Mouse (Mus musculus): ENCODE data around the gene Zbtb18. TPM values are rescaled to one million over a fixed set of nuclear protein-coding genes. Genes with fewer than 3 reads are reported as not detected.

Gene Zbtb18
- total and polyA plus RNA-seq, 2 experiments from 2014 or later: 3.5 to 56.7 TPM

DNA sequence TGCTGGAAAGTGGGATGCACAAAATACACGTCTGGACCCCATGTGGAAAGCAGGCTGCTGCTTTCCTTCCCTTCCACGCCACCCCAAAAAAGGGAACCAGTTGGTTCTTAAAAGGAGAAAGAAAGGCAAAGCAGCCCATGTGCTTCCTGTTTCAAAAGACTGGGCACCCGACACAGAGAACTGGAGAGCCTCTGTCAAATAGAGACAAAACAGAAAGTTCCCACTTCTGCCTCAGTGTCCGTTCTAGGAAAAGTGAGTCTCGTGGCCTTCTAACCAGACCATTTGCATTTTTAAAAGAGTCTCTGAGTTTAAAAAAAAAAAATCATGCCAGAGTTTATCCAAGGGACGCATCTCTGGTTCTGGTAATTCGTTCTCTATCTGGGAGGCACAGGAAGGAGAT, 47.7 kb downstream of the Zbtb18 start:
- TF ChIP-seq CTCF (IDR thresholded peaks at IDR 0.05): no peak
- no peaks in the 10 kb centered on the region for H3K36me3 ChIP-seq (ENCODE audit: insufficient read depth, low read length)
- no peak for DNase-seq (ENCODE audit: low spot score)
- H3K4me1 ChIP-seq (ENCODE audit: insufficient read depth, low read length): no peaks in the 10 kb centered on the region
- H3K4me2 ChIP-seq (ENCODE audit: low read depth, low read length, poor library complexity, severe bottlenecking): no peak overlapping the region
- no peak overlapping the region for H3K9ac ChIP-seq (replicated peaks; ENCODE audit: low read length, poor library complexity, severe bottlenecking)
- no peak overlapping the region for H3K4me3 ChIP-seq (ENCODE audit: low read depth, low read length)
- 74% methylated on average over 7 of the region's 7 CpGs for WGBS
- ATAC-seq (ENCODE audit: low FRiP score): no peak
- no peaks in the 10 kb centered on the region for H3K27me3 ChIP-seq (ENCODE audit: insufficient read depth, low read length)
- no peaks in the 10 kb centered on the region for H3K9me3 ChIP-seq (ENCODE audit: low read length)
- H3K27ac ChIP-seq (ENCODE audit: low read depth, low read length): no peak overlapping the region

DNA sequence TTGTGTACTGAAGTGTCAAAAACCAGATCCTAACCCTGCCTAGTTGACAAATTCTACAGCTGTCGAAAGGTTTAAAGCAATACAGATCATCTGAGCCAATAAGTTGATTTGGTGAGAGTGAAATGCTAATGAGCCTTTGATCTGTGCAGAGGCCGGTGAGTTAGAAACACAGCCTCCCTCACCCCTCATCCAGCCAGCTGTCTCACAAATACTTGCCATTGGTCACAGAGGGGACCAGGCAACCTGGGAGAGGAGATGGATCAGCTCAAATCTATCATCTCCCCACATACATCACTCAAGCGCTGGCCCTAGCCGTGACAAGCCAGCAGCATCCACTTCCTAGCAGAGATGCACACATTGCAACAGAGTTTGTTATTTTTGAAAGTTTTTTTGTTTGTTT, 48.7 kb downstream of the Zbtb18 start:
- DNase-seq (ENCODE audit: low spot score) (no peak), ATAC-seq (ENCODE audit: low FRiP score) (no peak)
- Histone ChIP-seq H3K27ac (ENCODE audit: low read depth, low read length) (no peak overlapping the region), H3K9ac (replicated peaks; ENCODE audit: low read length, poor library complexity, severe bottlenecking) (no peak overlapping the region), H3K27me3 (ENCODE audit: insufficient read depth, low read length) (no peaks in the 10 kb centered on the region), H3K9me3 (ENCODE audit: low read length) (no peaks in the 10 kb centered on the region), H3K4me3 (ENCODE audit: low read depth, low read length) (no peak overlapping the region), H3K4me2 (ENCODE audit: low read depth, low read length, poor library complexity, severe bottlenecking) (no peak overlapping the region), H3K4me1 (ENCODE audit: insufficient read depth, low read length) (no peaks in the 10 kb centered on the region), H3K36me3 (ENCODE audit: insufficient read depth, low read length) (no peaks in the 10 kb centered on the region)
- TF ChIP-seq CTCF (IDR thresholded peaks at IDR 0.05): no peak
- 41% methylated on average over 4 of the region's 4 CpGs for WGBS

DNA sequence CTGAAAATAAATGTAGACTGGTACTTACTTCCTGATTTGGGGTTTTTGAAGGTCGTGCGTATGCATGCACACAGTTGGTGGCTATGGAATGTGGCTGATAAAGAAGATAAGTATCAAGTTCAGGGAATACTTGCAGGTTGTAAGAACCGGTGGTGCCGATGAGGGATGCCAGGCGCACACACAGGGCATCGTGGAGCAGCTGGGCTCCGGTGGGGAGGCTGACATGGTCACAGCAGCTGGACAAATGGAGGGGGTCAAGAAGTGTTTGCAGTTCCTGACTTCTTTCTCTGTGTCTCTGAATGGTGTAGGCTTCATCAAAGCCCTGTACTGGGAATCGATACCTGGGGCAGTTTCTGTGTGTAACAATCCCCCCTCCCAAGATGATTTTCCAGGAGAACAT, 49.1 kb downstream of the Zbtb18 start:
- H3K27me3 ChIP-seq (ENCODE audit: insufficient read depth, low read length): no peaks in the 10 kb centered on the region
- H3K9me3 ChIP-seq (ENCODE audit: low read length): no peaks in the 10 kb centered on the region

DNA sequence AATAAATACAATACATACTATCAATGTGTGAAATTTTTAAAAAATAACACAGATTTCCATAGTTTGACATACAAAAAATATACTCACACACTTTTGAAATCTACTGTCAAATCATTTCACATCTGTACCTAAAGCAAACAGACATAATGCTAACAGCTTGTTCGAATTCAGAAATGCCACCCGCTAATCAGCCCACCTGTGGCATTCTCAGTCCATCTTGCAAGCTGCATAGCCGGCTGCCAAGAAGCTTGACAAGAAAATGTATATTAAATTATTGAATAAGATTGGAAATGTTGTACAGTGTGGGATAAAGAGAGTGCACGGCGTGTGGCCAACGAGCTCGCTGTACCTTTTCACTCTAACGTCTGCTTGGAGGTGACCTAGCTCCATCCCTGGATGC, 52.2 kb downstream of the Zbtb18 start:
- H3K4me2 ChIP-seq (ENCODE audit: low read depth, low read length, poor library complexity, severe bottlenecking): no peak overlapping the region
- H3K4me1 ChIP-seq (ENCODE audit: insufficient read depth, low read length): no peaks in the 10 kb centered on the region
- no peaks in the 10 kb centered on the region for H3K9me3 ChIP-seq (ENCODE audit: low read length)
- H3K9ac ChIP-seq (replicated peaks; ENCODE audit: low read length, poor library complexity, severe bottlenecking): no peak overlapping the region
- no peaks in the 10 kb centered on the region for H3K27me3 ChIP-seq (ENCODE audit: insufficient read depth, low read length)
- H3K36me3 ChIP-seq (ENCODE audit: insufficient read depth, low read length): no peaks in the 10 kb centered on the region
- no peak for TF ChIP-seq CTCF (IDR thresholded peaks at IDR 0.05)
- DNase-seq (ENCODE audit: low spot score) (no peak), ATAC-seq (ENCODE audit: low FRiP score) (no peak)
- H3K4me3 ChIP-seq (ENCODE audit: low read depth, low read length): no peak overlapping the region
- WGBS: 81% methylated on average over 8 of the region's 8 CpGs
- no peak overlapping the region for H3K27ac ChIP-seq (ENCODE audit: low read depth, low read length)

More for the DNA sequence above, 49.1 kb downstream of the Zbtb18 start:
- H3K4me1 ChIP-seq (ENCODE audit: insufficient read depth, low read length): no peaks in the 10 kb centered on the region
- no peaks in the 10 kb centered on the region for H3K36me3 ChIP-seq (ENCODE audit: insufficient read depth, low read length)
- H3K4me3 ChIP-seq (ENCODE audit: low read depth, low read length): no peak overlapping the region
- WGBS: 83% methylated on average over 8 of the region's 8 CpGs
- ATAC-seq (ENCODE audit: low FRiP score) (no peak), DNase-seq (ENCODE audit: low spot score) (no peak)
- no peak for TF ChIP-seq CTCF (IDR thresholded peaks at IDR 0.05)
- no peak overlapping the region for H3K27ac ChIP-seq (ENCODE audit: low read depth, low read length)
- no peak overlapping the region for H3K4me2 ChIP-seq (ENCODE audit: low read depth, low read length, poor library complexity, severe bottlenecking)
- no peak overlapping the region for H3K9ac ChIP-seq (replicated peaks; ENCODE audit: low read length, poor library complexity, severe bottlenecking)

DNA sequence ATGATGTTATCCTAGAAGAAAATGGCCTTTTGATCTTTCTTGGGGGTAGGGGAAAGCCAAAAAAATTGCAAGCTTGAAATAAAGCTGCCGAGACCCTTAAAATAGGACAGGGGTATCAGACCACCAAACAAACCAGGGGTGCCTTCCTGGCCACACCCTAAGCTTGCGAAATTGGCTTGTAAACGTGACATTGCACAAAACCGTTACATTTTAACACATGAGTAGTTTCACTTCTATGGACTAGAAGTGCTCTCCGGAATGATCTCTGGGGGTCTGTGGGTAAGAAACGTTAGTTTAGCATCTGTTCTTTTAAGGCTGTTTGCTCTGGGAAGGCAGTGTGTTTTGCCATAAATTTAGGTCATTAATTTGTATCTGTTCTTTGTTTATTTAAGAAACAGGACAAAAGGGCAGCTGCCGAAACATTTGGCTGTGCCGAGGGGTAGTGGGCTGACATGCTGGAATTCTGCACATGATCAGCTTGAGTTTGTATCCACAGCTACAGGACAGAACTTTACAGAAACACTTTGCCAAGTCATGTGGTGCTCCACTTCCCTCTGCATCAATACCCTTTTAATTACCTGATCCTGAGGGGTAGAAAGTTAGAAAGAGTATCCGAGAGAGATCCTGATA, 52.9 kb downstream of the Zbtb18 start:
- H3K27me3 ChIP-seq (ENCODE audit: insufficient read depth, low read length): no peaks in the 10 kb centered on the region
- no peaks in the 10 kb centered on the region for H3K4me1 ChIP-seq (ENCODE audit: insufficient read depth, low read length)
- no peak overlapping the region for H3K9ac ChIP-seq (replicated peaks; ENCODE audit: low read length, poor library complexity, severe bottlenecking)
- 58% methylated on average over 9 of the region's 9 CpGs for WGBS
- no peak overlapping the region for H3K4me2 ChIP-seq (ENCODE audit: low read depth, low read length, poor library complexity, severe bottlenecking)
- ATAC-seq (ENCODE audit: low FRiP score) (no peak), DNase-seq (ENCODE audit: low spot score) (peak; percentile 44)
- H3K4me3 ChIP-seq (ENCODE audit: low read depth, low read length): no peak overlapping the region
- no peak overlapping the region for H3K27ac ChIP-seq (ENCODE audit: low read depth, low read length)
- no peaks in the 10 kb centered on the region for H3K9me3 ChIP-seq (ENCODE audit: low read length)
- TF ChIP-seq CTCF (IDR thresholded peaks at IDR 0.05): no peak
- no peaks in the 10 kb centered on the region for H3K36me3 ChIP-seq (ENCODE audit: insufficient read depth, low read length)

Other genes with a start within 250 kb of the Zbtb18 start
- 92.6 and 94.8 TPM in 2 replicates for gene Akt3, start 184.1 kb upstream of the Zbtb18 start, total RNA-seq (2014; rRNA removed)
- 12.7 and 14.5 TPM in 2 replicates for gene Akt3, start 184.1 kb upstream of the Zbtb18 start, polyA plus RNA-seq (2015; fragmentation: Nextera tagmentation; extraction: Ambion mirVana)

Measured in midbrain, postnatal 0 days (tissue).